Mouse (Mus musculus) ES-Bruce4 (cell line): Measurements from ENCODE around the gene Eif4e1b.

ENCODE experiments used
- CTCF ChIP-seq: IDR thresholded peaks from one replicate; pipeline ENCODE4 v1.8.1; 2011; ENCODE audit warnings: low read depth, low read length
- EP300 ChIP-seq: IDR thresholded peaks from 2 replicates; pipeline ENCODE4 v1.6.1; 2011; ENCODE audit warnings: low read depth, low read length; ENCODE audit not compliant: insufficient read depth
- POLR2A ChIP-seq: IDR thresholded peaks from one replicate; pipeline ENCODE4 v1.8.1; 2011; ENCODE audit warnings: low read length; ENCODE audit not compliant: insufficient read depth

DNA sequence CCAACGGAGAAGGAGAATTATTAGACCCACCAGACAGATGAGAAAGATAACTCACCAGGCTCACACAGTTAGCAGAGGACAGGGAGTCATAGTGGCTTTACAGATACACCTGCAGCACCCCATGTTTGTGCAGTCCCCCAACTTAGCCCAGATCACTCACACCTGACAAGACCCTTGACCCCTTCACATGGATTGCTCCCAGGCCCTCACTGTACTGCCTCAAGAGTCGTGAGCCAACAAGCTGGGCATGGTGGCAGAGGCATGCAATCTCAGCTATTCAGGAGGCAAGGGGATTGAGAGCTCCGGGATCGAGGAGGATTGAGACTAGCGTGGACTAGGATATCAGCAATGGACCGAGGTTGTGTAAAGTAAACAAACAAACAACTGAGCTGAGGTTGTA, 30.1 kb upstream of the Eif4e1b start:
- TF ChIP-seq POLR2A (no peak), EP300 (no peak), CTCF (no peak)
